Mouse (Mus musculus) forebrain, embryonic 12.5 days (tissue): ENCODE results near the gene Rnf114. TPM values are rescaled to one million over a fixed set of nuclear protein-coding genes. Genes with fewer than 3 reads are reported as not detected.
A peak's percentile ranks its signal among the peaks of the same experiment; 100 is the strongest.

Source experiments
- ATAC-seq: fragments of 200-750 bp; cut with Nextera tagmentation; 2 replicates; pipeline ENCODE4 v1.8.0; 2017; ENCODE audit warnings: moderate TSS enrichment; ENCODE audit not compliant: low FRiP score
- H3K27ac ChIP-seq: fragments of 300-500 bp; sonication (generic); 2 replicates; pipeline ENCODE4 v1.5.1; 2016; ENCODE audit warnings: mild to moderate bottlenecking
- H3K27me3 ChIP-seq: fragments of 300-500 bp; sonication (generic); 2 replicates; pipeline ENCODE4 v1.6.1; 2016; ENCODE audit warnings: mild to moderate bottlenecking
- H3K36me3 ChIP-seq: fragments of 300-500 bp; sonication (generic); replicated peaks from 2 replicates; pipeline ENCODE4 v1.6.1; 2016; ENCODE audit warnings: mild to moderate bottlenecking
- H3K4me1 ChIP-seq: fragments of 300-500 bp; sonication (generic); 2 replicates; pipeline ENCODE4 v1.6.1; 2016
- H3K4me2 ChIP-seq: fragments of 300-500 bp; sonication (generic); 2 replicates; pipeline ENCODE4 v1.6.1; 2016; ENCODE audit warnings: mild to moderate bottlenecking, moderate library complexity
- H3K4me3 ChIP-seq: fragments of 300-500 bp; sonication (generic); replicated peaks from 2 replicates; pipeline ENCODE4 v1.5.1; 2016; ENCODE audit warnings: mild to moderate bottlenecking
- H3K9ac ChIP-seq: fragments of 300-500 bp; sonication (generic); 2 replicates; pipeline ENCODE4 v1.6.1; 2016; ENCODE audit warnings: mild to moderate bottlenecking
- H3K9me3 ChIP-seq: fragments of 300-500 bp; sonication (generic); 2 replicates; pipeline ENCODE4 v1.6.1; 2016
- WGBS: fragments of 180-500 bp; shearing (Covaris S2); methylation state at CpG from one replicate; pipeline ENCODE4 v1.1.7; 2016; 5-methylcytosine and 5-hydroxymethylcytosine counted together
- polyA plus RNA-seq: library from polyadenylated mRNA; unstranded; fragments of >200 nt; fragmentation: Nextera tagmentation; extraction: Ambion mirVana; gene quantifications from 2 replicates; pipeline ENCODE4 v1.2.1, GENCODE M21; 2016

Rnf114 gene
- polyA plus RNA-seq, 1 experiment from 2014 or later = 129 TPM

DNA sequence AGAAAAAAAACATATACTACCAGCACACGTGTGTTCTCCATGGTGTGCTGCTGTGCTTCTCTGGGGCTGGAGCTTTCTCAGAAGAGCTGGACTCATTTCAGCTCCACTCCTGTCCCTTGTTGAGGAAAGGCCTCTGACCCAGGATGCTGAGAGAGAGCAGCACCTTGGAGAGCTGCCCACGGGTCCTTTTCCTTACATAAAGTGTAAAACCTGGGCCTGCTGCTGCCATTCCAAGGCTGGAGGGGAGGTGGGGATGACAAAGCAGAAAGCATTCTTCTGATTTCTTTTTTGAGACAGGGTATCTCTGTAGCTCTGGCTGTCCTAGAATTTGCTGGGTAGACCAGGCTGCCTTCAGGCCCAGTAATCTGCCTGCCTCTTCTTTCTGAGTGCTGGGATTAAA is 14.3 kb upstream of the Rnf114 start:
- peaks cover 52% of the 10 kb centered on the region for H3K36me3 ChIP-seq

DNA sequence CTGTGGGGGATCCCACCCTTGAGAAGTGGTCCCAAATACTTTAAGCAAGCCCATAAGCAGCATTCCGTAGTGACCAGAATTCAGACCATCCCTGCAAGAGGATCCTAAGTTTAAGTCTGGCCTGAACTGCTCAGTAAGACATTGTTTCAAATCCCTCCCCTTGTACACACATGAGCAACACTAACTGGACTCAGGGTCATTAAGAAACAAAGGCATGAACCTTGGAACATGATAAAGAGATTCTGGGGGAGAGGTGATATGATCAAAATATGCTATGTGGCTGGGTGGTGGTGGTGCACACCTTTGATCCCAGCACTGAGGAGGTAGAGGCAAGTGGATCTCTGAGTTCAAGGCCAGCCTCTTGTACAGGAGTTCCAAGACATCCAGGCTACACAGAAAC is 12.9 kb upstream of the Rnf114 start:
- H3K4me1 ChIP-seq = peaks cover 15% of the 10 kb centered on the region
- ATAC-seq = no peak
- H3K4me2 ChIP-seq = no peak overlapping the region
- WGBS = 93% methylated on average over 1 of the region's 1 CpGs
- H3K27me3 ChIP-seq = no peaks in the 10 kb centered on the region
- H3K27ac ChIP-seq = no peak overlapping the region
- H3K9ac ChIP-seq = no peak overlapping the region
- H3K9me3 ChIP-seq = no peaks in the 10 kb centered on the region
- H3K36me3 ChIP-seq = peaks cover 52% of the 10 kb centered on the region
- H3K4me3 ChIP-seq = no peak overlapping the region

More for the DNA sequence above, 14.3 kb upstream of the Rnf114 start:
- Histone ChIP-seq H3K9me3 (no peaks in the 10 kb centered on the region), H3K4me3 (no peak overlapping the region), H3K9ac (no peak overlapping the region), H3K27me3 (no peaks in the 10 kb centered on the region), H3K4me2 (no peak overlapping the region), H3K4me1 (peaks cover 15% of the 10 kb centered on the region), H3K27ac (0 out of 2 replicates have a peak overlapping the region, but pooled peaks have one; percentile 25)
- 49% methylated on average over 2 of the region's 2 CpGs for WGBS
- no peak for ATAC-seq

DNA sequence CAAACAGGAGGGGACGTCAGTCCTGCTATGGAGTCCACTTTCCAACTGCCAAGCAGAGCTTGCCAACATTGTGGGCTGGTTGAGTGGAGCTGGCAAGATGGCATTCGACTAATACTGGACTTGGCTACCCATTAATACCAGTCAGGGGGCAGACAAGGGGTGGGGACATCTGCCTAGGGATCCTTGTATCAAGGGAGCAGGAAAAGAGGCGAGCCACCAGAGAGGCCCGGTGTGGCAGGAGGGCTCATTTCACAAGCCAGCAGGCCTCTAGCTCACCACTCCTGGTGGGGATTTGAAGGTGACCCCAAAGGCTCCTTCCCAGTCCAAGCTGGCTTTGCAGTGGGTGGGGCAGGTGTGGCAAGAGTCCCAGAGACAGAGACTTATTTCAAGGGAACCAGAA is 9.8 kb upstream of the Rnf114 start:
- Histone ChIP-seq H3K9me3 (no peaks in the 10 kb centered on the region), H3K27me3 (no peaks in the 10 kb centered on the region), H3K27ac (no peak overlapping the region), H3K9ac (no peak overlapping the region), H3K4me1 (no peaks in the 10 kb centered on the region), H3K36me3 (peaks cover 47% of the 10 kb centered on the region), H3K4me2 (no peak overlapping the region), H3K4me3 (no peak overlapping the region)
- ATAC-seq = no peak
- 96% methylated on average over 4 of the region's 4 CpGs for WGBS

DNA sequence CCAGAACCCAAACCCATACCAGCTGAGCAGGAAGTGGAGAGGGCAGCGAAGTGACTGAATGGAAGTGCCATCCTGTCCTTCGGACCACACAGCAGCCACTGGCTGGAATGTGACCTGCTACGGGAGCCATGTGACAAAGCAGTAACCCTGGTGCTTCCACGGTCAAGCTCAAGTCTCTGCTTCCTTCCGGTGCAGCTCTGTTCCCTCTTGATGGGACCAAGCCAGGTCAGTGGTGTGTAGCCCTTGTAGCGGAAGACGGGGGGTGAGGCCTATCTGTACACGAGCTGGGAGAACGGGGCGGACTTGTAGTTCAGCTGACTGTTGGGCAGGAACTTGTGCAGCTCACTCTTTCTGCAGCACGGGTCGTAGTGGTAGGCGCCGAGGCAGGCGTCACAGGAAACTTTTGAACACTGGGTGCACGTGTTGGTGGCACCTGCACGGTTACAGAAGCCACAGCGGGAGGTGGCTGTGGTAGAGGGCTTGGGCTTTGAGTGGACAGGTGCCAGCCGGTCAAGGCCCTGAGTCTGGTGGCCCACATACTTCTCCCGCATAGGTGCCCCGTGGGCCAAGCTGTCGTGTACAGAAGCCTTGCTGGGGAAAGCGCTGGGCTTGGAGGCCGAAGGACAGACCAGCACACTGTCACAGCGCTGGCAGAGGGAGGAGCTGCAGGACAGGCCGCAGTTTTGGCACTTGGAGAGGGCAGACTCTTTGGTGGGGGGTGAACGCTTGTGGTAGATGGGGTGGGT is 9.2 kb upstream of the Rnf114 start:
- no peaks in the 10 kb centered on the region for H3K27me3 ChIP-seq
- H3K36me3 ChIP-seq = peaks cover 49% of the 10 kb centered on the region
- no peak overlapping the region for H3K4me3 ChIP-seq
- no peak overlapping the region for H3K9ac ChIP-seq
- H3K27ac ChIP-seq = 0 out of 2 replicates have a peak overlapping the region, but pooled peaks have one; percentile 8
- ATAC-seq = no peak
- no peaks in the 10 kb centered on the region for H3K9me3 ChIP-seq
- 95% methylated on average over 27 of the region's 27 CpGs for WGBS
- no peak overlapping the region for H3K4me2 ChIP-seq
- H3K4me1 ChIP-seq = no peaks in the 10 kb centered on the region

- Histone ChIP-seq H3K4me2 (no peak overlapping the region), H3K36me3 (peaks cover 53% of the 10 kb centered on the region), H3K4me3 (no peak overlapping the region), H3K27me3 (no peaks in the 10 kb centered on the region), H3K9ac (no peak overlapping the region), H3K4me1 (no peaks in the 10 kb centered on the region), H3K27ac (0 out of 2 replicates have a peak overlapping the region, but pooled peaks have one; percentile 8), H3K9me3 (no peaks in the 10 kb centered on the region)
- ATAC-seq = no peak
- WGBS = 92% methylated on average over 24 of the region's 24 CpGs
Observed at GRCm38 (mm10) chr2:167483827-167484410, 8.5 kb upstream of the Rnf114 start.

DNA sequence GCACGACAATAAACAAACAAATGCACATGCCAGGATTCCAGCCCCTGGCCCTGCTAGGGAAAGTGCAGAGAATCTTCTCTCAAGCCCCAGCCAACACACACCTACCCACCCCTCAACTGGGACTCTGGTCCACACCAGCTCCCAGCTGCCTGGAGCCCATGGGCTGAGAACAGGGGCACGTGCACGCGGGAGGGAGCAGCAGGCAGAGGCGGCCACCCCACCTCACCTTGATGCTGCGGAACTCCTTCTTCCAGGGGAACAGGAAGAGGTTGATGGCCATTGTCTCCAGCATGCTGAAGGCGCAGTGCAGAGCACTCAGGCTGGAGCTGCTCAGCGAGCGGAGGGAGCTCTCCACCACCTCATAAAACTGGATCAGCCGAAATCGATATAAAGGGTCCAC is 7.5 kb upstream of the Rnf114 start:
- H3K36me3 ChIP-seq = peaks cover 52% of the 10 kb centered on the region
- H3K4me2 ChIP-seq = no peak overlapping the region
- ATAC-seq = no peak
- H3K27ac ChIP-seq = no peak overlapping the region
- H3K9ac ChIP-seq = no peak overlapping the region
- 95% methylated on average over 11 of the region's 11 CpGs for WGBS
- H3K27me3 ChIP-seq = no peaks in the 10 kb centered on the region
- no peaks in the 10 kb centered on the region for H3K4me1 ChIP-seq
- no peak overlapping the region for H3K4me3 ChIP-seq
- H3K9me3 ChIP-seq = no peaks in the 10 kb centered on the region

- H3K36me3 ChIP-seq = peaks cover 44% of the 10 kb centered on the region
- H3K9ac ChIP-seq = no peak overlapping the region
- H3K27ac ChIP-seq = no peak overlapping the region
- ATAC-seq = no peak
- H3K4me1 ChIP-seq = peaks cover 2% of the 10 kb centered on the region
- no peak overlapping the region for H3K4me3 ChIP-seq
- H3K4me2 ChIP-seq = no peak overlapping the region
- 93% methylated on average over 7 of the region's 7 CpGs for WGBS
- H3K27me3 ChIP-seq = no peaks in the 10 kb centered on the region
- H3K9me3 ChIP-seq = no peaks in the 10 kb centered on the region
Observed at GRCm38 (mm10) chr2:167485501-167486377, 6.7 kb upstream of the Rnf114 start.

GRCm38 (mm10) chr2:167486573-167486972 is 5.9 kb upstream of the Rnf114 start:
- H3K36me3 ChIP-seq = peaks cover 42% of the 10 kb centered on the region
- H3K9ac ChIP-seq = no peak overlapping the region
- 89% methylated on average over 4 of the region's 4 CpGs for WGBS
- peaks cover 10% of the 10 kb centered on the region for H3K4me1 ChIP-seq
- no peak overlapping the region for H3K4me2 ChIP-seq
- no peaks in the 10 kb centered on the region for H3K27me3 ChIP-seq
- no peak for ATAC-seq
- H3K27ac ChIP-seq = no peak overlapping the region
- no peaks in the 10 kb centered on the region for H3K9me3 ChIP-seq
- H3K4me3 ChIP-seq = no peak overlapping the region

GRCm38 (mm10) chr2:167487551-167487950 is 4.9 kb upstream of the Rnf114 start:
- Histone ChIP-seq H3K4me2 (no peak overlapping the region), H3K9ac (no peak overlapping the region), H3K27me3 (no peaks in the 10 kb centered on the region), H3K27ac (no peak overlapping the region), H3K4me3 (no peak overlapping the region), H3K9me3 (no peaks in the 10 kb centered on the region), H3K36me3 (peaks cover 39% of the 10 kb centered on the region), H3K4me1 (peaks cover 16% of the 10 kb centered on the region)
- no peak for ATAC-seq
- 93% methylated on average over 6 of the region's 6 CpGs for WGBS

DNA sequence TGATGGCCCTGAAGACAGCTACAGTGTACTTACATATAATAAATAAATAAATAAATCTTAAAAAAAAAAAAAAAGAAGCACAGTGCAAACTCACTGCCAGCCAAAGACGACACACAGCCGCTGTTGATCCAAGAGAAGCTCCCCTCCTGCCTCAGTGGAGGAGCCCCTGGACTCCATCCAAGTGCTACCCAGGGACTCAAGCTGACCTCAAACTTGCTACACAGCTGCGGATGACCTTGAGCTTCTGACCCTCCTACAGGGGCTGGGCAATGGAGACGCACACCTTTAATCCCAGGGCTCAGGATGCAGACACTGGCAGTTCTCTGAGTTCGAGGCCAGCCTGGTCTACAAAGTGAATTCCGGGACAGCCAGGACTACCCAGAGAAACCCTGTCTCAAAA is 4.5 kb upstream of the Rnf114 start:
- Histone ChIP-seq H3K27ac (no peak overlapping the region), H3K9me3 (no peaks in the 10 kb centered on the region), H3K9ac (no peak overlapping the region), H3K4me3 (no peak overlapping the region), H3K4me2 (no peak overlapping the region), H3K36me3 (peaks cover 34% of the 10 kb centered on the region), H3K27me3 (no peaks in the 10 kb centered on the region), H3K4me1 (peaks cover 16% of the 10 kb centered on the region)
- no peak for ATAC-seq
- 94% methylated on average over 6 of the region's 6 CpGs for WGBS

DNA sequence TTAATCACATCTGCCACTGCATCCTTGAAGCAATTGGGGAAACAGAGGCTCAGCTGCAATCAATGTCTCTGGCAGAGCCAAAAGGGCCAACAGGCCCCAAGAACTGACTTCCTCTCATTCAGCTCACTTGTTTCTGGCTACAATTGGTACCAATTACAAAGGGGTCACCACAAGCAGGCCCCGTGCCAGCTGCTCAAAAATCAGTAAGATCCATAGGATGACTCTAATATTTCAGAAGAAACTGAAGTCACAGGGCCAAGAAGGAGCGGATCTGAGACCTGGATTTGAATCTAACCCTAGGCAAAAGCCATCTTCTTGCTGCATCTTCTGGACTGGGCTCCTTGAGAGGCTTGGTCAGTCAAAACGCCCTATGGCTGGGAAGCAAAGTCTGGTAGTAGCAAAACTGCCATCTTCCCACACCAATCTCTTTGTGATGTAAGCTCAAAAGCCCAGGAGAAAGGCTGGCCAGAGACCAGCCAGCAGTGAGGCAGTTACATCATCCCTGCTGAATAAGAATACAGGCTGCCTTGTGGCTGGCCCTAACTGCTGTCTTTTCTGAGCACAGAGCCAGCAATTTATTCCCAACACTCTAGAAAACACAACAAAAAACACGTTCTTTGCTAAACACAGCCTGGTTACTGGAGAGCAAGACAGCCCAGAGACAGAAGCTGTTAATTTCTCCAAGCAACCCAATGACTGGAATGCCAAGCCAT is 1.5 kb upstream of the Rnf114 start:
- Histone ChIP-seq H3K4me1 (peaks cover 23% of the 10 kb centered on the region), H3K27ac (no peak overlapping the region), H3K4me3 (peak overlapping the region; percentile 97; the same call in 1 of the 2 replicates), H3K9me3 (no peaks in the 10 kb centered on the region), H3K27me3 (no peaks in the 10 kb centered on the region), H3K9ac (peak overlapping the region; percentile 83; the same call in 1 of the 2 replicates), H3K36me3 (peaks cover 10% of the 10 kb centered on the region; the same call in 1 of the 2 replicates), H3K4me2 (peak overlapping the region; percentile 97; the same call in 1 of the 2 replicates)
- no peak for ATAC-seq
- 79% methylated on average over 4 of the region's 4 CpGs for WGBS
